Mouse (Mus musculus) right cerebral cortex, postnatal 25 days (tissue): ENCODE data around the gene Dlgap1.

Experiments
- DNase-seq: peaks from one replicate; pipeline ENCODE4 v3.0.0; 2022

Gene Dlgap1

GRCm38 (mm10) chr17:69969021-69969815 is at the start of gene Dlgap1:
Gene Dlgap1, plus strand, starts transcription at chr17:69969073.
- DNase-seq = peak; percentile 82

DNA sequence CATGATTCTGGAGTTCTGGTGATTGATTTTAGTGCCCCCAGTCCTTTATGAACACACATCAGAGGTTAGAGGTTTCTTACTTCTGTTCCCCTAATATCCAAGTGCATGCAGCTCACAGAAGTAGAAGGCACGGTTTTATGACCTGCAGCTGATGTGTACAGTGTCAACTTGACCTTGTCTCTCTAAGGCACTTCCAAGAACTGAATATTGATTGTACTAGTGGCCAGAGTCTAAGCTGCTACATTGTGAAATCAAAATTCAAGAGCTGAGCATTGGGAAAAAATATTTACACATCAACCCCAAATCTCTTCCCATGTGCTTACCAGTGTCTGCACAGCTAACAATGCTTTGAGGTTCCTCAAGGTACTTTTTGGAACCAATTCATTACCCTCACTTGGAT is 13.9 kb upstream of the Dlgap1 start:
- DNase-seq = no peak

- peak; percentile 42 for DNase-seq
Measured at GRCm38 (mm10) chr17:69969816-69970750, 1.2 kb downstream of the Dlgap1 start.

DNA sequence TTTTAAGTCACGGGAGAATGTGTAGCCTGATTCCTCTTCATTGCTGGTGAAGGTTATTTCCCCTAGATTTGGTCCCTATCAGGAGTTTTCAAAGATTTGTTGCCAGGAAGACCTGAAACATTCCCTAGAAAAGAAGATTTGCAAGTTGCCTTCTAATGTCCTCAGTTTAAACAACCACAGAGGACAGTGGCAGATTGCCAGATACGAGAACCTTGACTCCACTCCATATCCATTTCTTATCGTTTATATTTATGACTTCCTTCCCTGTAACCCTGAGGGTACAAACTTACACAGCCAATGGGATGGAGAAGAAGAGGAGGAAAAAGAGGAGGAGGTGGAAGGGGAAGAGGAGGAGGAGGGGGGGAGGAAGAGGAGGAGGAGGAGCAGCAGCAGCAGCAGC is 4.2 kb downstream of the Dlgap1 start:
- no peak for DNase-seq

DNA sequence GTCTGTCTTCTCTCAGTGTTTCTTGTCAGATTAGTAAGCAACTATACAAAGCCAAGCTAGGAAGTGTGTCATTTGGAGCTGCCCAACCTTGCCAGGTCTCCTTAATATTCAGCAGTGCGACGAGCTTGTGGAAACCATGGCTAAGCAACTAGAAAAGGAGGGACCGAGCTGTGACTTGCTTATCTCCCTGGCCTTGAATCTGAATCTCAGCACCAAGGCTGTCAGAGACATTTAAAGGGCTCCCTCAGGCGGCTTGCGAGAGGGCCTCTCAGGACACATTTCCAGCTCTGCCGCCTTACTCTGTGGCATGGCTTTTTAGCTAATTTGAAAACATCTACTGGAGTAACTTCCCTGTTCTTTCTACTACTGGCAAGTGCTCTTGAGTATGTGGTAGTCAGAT is 5.1 kb downstream of the Dlgap1 start:
- DNase-seq = no peak

DNA sequence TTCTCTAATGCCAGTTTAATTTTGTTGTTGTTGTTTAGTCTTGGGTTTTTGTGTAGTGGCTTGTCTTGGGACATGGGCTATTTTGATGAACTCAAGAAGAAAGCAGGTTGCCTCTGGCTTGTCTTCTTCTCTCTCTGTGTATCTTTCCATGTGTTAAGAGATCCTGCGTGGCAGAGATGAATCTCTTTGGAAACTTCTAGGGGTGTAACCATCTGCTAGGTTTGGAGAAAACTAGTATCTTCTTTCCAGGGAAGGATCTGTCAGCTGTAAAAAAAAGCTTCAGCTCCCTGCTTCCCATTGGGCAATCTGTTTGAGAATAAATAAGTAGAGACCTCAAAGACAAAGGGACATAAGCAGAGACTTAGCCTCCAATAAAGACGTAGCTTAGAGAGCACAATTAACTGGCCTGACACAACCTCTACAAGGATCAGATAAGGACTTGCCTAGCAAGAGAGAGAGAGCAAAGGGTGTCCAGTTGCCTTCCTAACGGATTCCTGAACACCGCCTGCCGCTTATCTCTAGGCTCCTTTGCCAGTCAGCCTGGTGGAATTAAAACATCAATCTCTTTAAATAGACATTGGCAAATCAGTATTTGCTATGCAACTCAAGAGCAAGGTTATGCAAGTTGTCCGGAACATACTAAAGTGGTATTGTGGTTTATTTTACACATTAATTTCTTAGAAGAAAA is 13.5 kb downstream of the Dlgap1 start:
- DNase-seq = no peak

DNA sequence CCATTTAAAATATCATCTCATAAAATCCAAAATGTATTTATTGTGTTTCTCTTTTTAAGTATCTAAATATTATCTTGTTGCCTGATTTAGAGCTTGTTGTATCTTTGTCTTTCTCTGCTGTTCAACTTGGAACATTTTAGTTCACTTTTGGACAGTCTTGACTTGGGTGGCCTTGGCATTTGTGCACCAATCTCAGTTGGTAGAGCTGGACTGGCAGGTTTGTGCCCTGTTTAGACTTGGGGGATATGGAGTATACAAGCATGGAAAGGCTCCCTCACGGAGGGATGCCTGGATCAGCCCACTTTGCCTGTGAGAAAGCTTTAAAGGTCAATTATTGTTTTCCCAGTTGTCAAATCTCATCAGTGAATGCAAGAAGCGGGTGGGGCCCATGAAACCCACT is 27.5 kb downstream of the Dlgap1 start:
- DNase-seq = no peak

GRCm38 (mm10) chr17:70002026-70002425 is 33.2 kb downstream of the Dlgap1 start:
- DNase-seq = no peak

DNA sequence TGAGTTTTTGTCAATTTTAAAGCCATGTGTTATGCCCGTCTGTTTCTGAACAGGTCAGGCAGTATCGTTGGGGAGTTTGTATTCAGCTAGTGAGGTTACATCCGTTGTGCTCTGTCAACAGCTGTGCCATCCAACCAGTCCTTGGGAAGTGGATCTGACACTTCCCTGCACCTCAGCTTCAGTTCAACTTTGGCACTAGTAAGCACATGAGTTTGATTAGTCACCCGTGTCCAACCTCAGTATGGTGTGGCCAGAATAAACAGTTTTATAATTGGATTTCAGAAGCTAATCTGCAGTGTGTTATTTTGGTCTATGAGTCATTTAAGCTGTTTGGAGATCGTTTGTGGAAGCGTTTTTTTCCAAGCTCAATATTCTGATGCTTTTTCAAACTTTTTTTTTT is 35.8 kb downstream of the Dlgap1 start:
- no peak for DNase-seq

DNA sequence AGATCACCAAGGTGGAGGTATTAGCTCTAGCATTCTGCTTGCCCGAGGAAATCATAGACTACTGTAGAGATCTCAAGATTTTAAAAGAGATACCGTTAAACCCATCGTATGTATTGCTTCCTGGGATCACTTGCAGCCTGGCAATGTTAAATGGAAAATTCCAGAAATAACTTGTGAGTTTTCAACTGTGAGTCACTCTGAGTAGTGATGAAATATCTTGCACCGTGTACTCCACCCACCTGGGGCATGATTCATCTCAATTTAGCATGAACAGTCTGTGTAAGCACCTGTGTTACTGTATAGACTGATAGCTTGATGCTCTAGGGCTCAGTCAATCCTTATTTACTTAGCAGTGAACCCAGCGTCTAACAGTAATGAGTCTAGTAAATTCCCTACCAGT is 38.7 kb downstream of the Dlgap1 start:
- DNase-seq = no peak

- DNase-seq = no peak
Measured at GRCm38 (mm10) chr17:70016511-70016910, 47.6 kb downstream of the Dlgap1 start.

DNA sequence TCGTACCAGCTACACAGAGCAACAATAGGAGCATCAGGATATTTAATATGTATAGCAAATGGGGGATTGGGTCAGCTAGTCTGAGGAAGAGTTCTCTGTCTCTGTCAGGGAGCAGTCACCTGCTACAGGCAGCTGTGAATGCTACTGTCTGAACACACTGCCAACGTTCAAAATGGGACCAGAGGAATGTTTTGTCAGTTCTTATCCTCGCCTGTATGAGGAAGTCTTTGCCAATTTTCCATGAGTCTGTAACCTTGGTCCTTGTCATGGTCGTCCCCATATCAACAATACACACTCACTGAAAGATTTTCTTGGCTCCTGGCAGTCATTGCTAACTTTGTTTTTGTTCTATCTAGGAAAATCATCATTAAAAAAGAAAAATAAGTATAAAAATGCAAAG is 51.5 kb downstream of the Dlgap1 start:
- no peak for DNase-seq

GRCm38 (mm10) chr17:70022618-70023017 is 53.7 kb downstream of the Dlgap1 start:
- no peak for DNase-seq

DNA sequence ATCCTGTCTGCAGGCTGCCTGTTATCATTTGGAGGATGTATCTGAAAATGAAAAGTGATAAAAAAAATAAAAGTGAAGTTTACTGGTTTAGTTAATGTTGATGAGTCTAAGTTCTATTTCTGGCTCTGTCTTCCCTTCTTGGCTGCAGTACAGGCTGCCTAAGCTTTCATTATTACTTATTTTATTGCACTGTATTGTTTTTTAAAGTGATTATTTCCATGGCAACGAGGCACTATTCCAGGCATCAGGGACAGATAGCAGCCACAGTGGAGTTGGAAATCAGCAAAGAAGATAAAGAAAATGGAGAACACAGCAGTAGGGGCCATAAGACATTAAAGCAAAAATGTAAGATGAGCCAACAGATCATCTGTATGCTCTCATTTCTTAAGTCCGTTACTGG is 66.0 kb downstream of the Dlgap1 start:
- DNase-seq = no peak

DNA sequence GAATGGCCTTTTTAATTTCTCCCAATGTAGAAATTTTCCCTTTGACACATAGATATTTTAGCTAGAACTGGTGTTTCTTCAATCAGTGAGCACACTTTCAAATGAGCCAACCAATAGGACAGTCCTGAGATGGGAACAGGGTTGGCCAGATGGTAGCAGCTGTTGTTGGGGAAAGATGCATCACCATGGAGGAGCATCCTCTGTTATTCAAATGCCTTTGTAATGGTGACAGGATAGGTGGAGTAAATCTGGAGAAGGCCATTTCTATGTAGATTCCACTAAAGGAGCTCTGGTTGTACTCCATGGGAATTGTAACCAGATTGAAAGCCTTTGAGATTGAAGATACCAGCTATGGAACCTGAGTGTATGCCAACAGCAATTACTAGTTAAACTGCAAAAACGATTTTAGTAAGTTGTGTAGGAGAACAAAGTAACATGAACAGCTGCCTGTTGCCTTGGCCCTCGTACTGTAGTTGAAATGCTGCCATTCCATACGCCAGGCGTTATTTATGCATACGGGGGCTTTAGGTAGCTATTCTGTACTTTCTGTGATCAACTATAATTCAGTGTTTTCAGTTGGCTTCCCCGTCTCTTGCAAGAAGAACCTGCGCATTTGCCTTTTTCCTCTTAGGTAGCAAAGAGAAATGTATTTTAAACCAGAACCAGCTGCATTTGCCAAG is 72.0 kb downstream of the Dlgap1 start:
- peak; percentile 38 for DNase-seq

DNA sequence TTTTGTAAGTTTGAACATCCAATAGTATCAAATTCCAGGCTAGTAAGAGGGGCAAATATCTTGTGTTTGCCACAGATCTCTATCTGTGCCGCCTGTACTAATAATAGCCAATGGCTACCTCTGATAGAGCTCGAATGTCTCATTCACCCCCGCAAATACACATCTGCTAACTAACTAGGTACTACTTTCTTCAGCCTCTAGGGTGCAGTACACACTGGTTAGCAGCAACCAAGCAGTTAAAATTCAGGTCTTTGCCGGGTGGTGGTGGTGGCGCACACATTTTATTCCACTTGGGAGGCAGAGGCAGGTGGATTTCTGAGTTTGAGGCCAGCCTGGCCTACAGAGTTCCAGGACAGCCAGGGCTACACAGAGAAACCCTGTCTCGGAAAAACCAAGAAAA is 99.4 kb downstream of the Dlgap1 start:
- no peak for DNase-seq

DNA sequence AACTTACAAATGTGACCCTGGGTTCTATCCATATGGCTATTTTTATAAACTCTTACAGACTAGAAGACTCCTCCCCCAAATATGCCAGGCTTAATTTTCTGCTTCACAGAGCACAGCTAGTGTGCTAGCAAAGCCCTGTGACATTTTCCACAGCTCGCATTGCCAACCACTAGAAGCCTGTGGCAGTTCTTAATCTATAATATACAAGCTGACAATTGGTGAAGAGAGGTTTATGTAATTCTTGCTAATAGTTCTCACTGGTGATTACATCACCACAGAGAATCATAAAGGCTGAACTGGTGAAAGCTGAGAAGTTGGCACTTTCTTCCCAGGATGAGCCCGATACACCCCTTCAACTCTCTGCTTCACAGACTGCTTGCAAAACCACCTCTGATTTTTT is 103.2 kb downstream of the Dlgap1 start:
- DNase-seq = no peak

GRCm38 (mm10) chr17:70088220-70088619 is 119.3 kb downstream of the Dlgap1 start:
- no peak for DNase-seq

- DNase-seq = no peak
Measured at GRCm38 (mm10) chr17:70090737-70091136, 121.9 kb downstream of the Dlgap1 start.

DNA sequence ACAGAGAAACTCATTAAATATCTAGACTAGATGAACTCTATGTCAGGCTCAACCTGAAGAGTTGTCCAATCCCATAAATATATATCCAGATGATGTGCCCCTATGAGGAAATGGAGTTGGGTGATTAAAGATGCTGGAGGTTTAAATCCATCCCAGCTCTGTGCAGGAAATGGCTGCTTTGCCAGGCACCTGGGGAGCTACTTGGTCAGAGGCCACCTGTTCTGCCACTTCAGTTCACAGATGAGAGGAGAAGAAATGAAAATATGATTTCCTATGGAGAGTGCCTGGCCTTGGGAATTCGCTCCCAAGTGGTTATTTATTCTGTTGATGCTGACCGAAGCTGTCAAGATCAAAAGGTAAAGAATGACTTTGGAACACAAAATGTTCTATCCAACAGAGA is 160.3 kb downstream of the Dlgap1 start:
- DNase-seq = no peak

- DNase-seq = no peak
Measured at GRCm38 (mm10) chr17:70169831-70170230, 201.0 kb downstream of the Dlgap1 start.

- no peak for DNase-seq
Measured at GRCm38 (mm10) chr17:70172500-70173036, 203.7 kb downstream of the Dlgap1 start.

GRCm38 (mm10) chr17:70173916-70174315 is 205.0 kb downstream of the Dlgap1 start:
- DNase-seq = no peak
